Mouse (Mus musculus): ENCODE measurements at regions not wholly inside any gene's neighbourhood (a gene's known extent, or its start where the extent isn't known, plus 50 kb on each side); places are given as distances from the start of the nearest gene placed in this dataset.

DNA sequence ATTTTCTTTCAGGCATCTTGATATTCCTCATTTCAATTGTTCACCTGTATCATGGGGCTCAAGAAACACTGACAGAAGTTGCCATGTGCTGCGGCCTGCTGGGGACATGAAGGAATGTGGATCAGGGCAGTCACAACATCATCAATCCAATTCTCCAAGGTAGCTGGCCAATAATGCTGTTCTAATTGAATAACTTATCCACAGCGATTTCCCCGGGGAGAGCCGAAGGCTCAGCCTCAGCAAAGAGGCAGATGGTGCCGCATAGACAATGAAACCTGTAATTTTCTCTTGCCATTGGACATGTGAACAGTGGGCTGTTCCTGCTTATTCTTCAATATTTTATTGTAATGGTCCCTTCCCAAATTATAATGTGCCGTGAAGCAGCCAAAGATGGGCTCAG is 429.1 kb upstream of the Klf12 start:
- no peaks in the 10 kb centered on the region for H3K4me1 ChIP-seq (replicated peaks)

GRCm38 (mm10) chr14:100665361-100665955 is 381.0 kb upstream of the Klf12 start:
- H3K9ac ChIP-seq, result no peak overlapping the region
- no peaks in the 10 kb centered on the region for H3K27me3 ChIP-seq
- no peak overlapping the region for H3K4me2 ChIP-seq
- H3K4me3 ChIP-seq (replicated peaks), result no peak overlapping the region
- no peaks in the 10 kb centered on the region for H3K36me3 ChIP-seq (replicated peaks)
- H3K9me3 ChIP-seq (replicated peaks), result no peaks in the 10 kb centered on the region
- ATAC-seq (ENCODE audit: insufficient read depth), result no peak
- no peaks in the 10 kb centered on the region for H3K4me1 ChIP-seq (replicated peaks)
- 49% methylated on average over 9 of the region's 9 CpGs for WGBS (ENCODE audit: insufficient replicate concordance)
- no peak overlapping the region for H3K27ac ChIP-seq (replicated peaks)

More for the DNA sequence above, 429.1 kb upstream of the Klf12 start:
- Histone ChIP-seq H3K9me3 (replicated peaks) (no peaks in the 10 kb centered on the region), H3K27me3 (no peaks in the 10 kb centered on the region), H3K36me3 (replicated peaks) (no peaks in the 10 kb centered on the region), H3K4me3 (replicated peaks) (no peak overlapping the region), H3K4me2 (no peak overlapping the region), H3K9ac (no peak overlapping the region), H3K27ac (replicated peaks) (no peak overlapping the region)
- 80% methylated on average over 6 of the region's 6 CpGs for WGBS (ENCODE audit: insufficient replicate concordance)
- no peak for ATAC-seq (ENCODE audit: insufficient read depth)

GRCm38 (mm10) chr14:100664180-100664579 is 379.7 kb upstream of the Klf12 start:
- no peaks in the 10 kb centered on the region for H3K9me3 ChIP-seq (replicated peaks)
- WGBS (ENCODE audit: insufficient replicate concordance), result 44% methylated on average over 3 of the region's 3 CpGs
- H3K4me2 ChIP-seq, result no peak overlapping the region
- no peaks in the 10 kb centered on the region for H3K4me1 ChIP-seq (replicated peaks)
- no peak overlapping the region for H3K4me3 ChIP-seq (replicated peaks)
- no peak overlapping the region for H3K9ac ChIP-seq
- H3K27ac ChIP-seq (replicated peaks), result no peak overlapping the region
- ATAC-seq (ENCODE audit: insufficient read depth), result no peak
- no peaks in the 10 kb centered on the region for H3K36me3 ChIP-seq (replicated peaks)
- H3K27me3 ChIP-seq, result no peaks in the 10 kb centered on the region

- no peak for ATAC-seq (ENCODE audit: insufficient read depth)
- 28% methylated on average over 2 of the region's 2 CpGs for WGBS (ENCODE audit: insufficient replicate concordance)
- H3K27ac ChIP-seq (replicated peaks), result no peak overlapping the region
- H3K27me3 ChIP-seq, result no peaks in the 10 kb centered on the region
- no peaks in the 10 kb centered on the region for H3K36me3 ChIP-seq (replicated peaks)
- H3K4me2 ChIP-seq, result no peak overlapping the region
- no peak overlapping the region for H3K9ac ChIP-seq
- no peaks in the 10 kb centered on the region for H3K9me3 ChIP-seq (replicated peaks)
- H3K4me1 ChIP-seq (replicated peaks), result no peaks in the 10 kb centered on the region
- no peak overlapping the region for H3K4me3 ChIP-seq (replicated peaks)
These were observed 357.6 kb upstream of the Klf12 start for GRCm38 (mm10) chr14:100642076-100642475.

DNA sequence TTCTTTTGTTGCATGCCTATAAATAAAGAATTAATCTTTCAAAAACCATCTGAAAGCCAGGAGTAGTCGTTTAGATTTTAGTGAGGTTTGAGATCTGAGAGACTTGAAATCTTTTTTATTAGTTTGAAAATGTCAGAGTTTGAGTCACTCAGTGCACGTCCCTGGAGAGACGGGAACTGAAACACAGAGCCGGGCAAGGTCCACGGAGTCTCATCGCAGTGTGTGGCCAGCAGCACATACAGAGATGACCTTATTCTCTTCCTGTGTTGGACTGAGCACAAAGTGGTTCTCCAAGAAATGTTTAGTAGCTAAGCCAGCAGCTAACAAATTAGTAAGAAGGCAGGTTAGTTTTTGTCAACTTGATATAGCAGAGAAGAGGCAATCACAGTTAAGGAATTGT is 350.0 kb upstream of the Klf12 start:
- 64% methylated on average over 6 of the region's 6 CpGs for WGBS (ENCODE audit: insufficient replicate concordance)
- Histone ChIP-seq H3K27me3 (no peaks in the 10 kb centered on the region), H3K4me1 (replicated peaks) (no peaks in the 10 kb centered on the region), H3K9ac (no peak overlapping the region), H3K27ac (replicated peaks) (no peak overlapping the region), H3K9me3 (replicated peaks) (no peaks in the 10 kb centered on the region), H3K4me2 (no peak overlapping the region), H3K4me3 (replicated peaks) (no peak overlapping the region), H3K36me3 (replicated peaks) (no peaks in the 10 kb centered on the region)
- ATAC-seq (ENCODE audit: insufficient read depth), result no peak

DNA sequence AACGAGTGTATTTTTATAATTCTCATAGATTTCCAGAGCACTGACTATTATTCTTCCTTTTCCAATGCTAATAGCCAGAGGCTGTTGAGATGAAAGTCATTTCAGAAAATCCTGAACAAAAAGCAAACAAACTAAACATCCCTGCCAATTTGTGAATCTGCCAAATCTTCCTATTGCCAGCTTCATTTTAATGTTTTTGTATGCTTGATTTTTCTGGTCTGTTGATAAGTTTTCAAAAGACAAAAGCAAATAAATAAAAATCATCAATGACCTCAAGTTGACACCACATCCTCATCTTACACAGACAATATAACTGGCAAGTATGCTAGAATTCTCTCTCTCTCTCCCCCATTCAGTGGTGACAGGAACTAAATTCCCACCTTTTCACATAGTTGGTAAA is 347.2 kb upstream of the Klf12 start:
- Histone ChIP-seq H3K4me3 (replicated peaks) (no peak overlapping the region), H3K9me3 (replicated peaks) (no peaks in the 10 kb centered on the region), H3K27ac (replicated peaks) (no peak overlapping the region), H3K4me2 (no peak overlapping the region), H3K27me3 (no peaks in the 10 kb centered on the region), H3K36me3 (replicated peaks) (no peaks in the 10 kb centered on the region), H3K9ac (no peak overlapping the region), H3K4me1 (replicated peaks) (no peaks in the 10 kb centered on the region)
- WGBS (ENCODE audit: insufficient replicate concordance), result 49% methylated on average over 1 of the region's 1 CpGs
- ATAC-seq (ENCODE audit: insufficient read depth), result no peak

GRCm38 (mm10) chr14:100630197-100630596 is 345.7 kb upstream of the Klf12 start:
- Histone ChIP-seq H3K27me3 (no peaks in the 10 kb centered on the region), H3K4me3 (replicated peaks) (no peak overlapping the region), H3K27ac (replicated peaks) (no peak overlapping the region), H3K4me2 (no peak overlapping the region), H3K36me3 (replicated peaks) (no peaks in the 10 kb centered on the region), H3K9me3 (replicated peaks) (no peaks in the 10 kb centered on the region), H3K9ac (no peak overlapping the region), H3K4me1 (replicated peaks) (no peaks in the 10 kb centered on the region)
- no peak for ATAC-seq (ENCODE audit: insufficient read depth)
- 46% methylated on average over 6 of the region's 6 CpGs for WGBS (ENCODE audit: insufficient replicate concordance)

GRCm38 (mm10) chr14:100627523-100627922 is 343.0 kb upstream of the Klf12 start:
- no peaks in the 10 kb centered on the region for H3K27me3 ChIP-seq
- 51% methylated on average over 2 of the region's 2 CpGs for WGBS (ENCODE audit: insufficient replicate concordance)
- H3K36me3 ChIP-seq (replicated peaks), result no peaks in the 10 kb centered on the region
- no peak for ATAC-seq (ENCODE audit: insufficient read depth)
- H3K4me2 ChIP-seq, result no peak overlapping the region
- H3K27ac ChIP-seq (replicated peaks), result no peak overlapping the region
- no peak overlapping the region for H3K4me3 ChIP-seq (replicated peaks)
- H3K4me1 ChIP-seq (replicated peaks), result no peaks in the 10 kb centered on the region
- no peak overlapping the region for H3K9ac ChIP-seq
- H3K9me3 ChIP-seq (replicated peaks), result no peaks in the 10 kb centered on the region

GRCm38 (mm10) chr14:100619656-100620030 is 335.2 kb upstream of the Klf12 start:
- no peak overlapping the region for H3K9ac ChIP-seq
- H3K9me3 ChIP-seq (replicated peaks), result no peaks in the 10 kb centered on the region
- H3K4me2 ChIP-seq, result no peak overlapping the region
- H3K27ac ChIP-seq (replicated peaks), result no peak overlapping the region
- H3K4me3 ChIP-seq (replicated peaks), result no peak overlapping the region
- WGBS (ENCODE audit: insufficient replicate concordance), result 41% methylated on average over 1 of the region's 1 CpGs
- H3K36me3 ChIP-seq (replicated peaks), result no peaks in the 10 kb centered on the region
- H3K4me1 ChIP-seq (replicated peaks), result no peaks in the 10 kb centered on the region
- no peaks in the 10 kb centered on the region for H3K27me3 ChIP-seq
- ATAC-seq (ENCODE audit: insufficient read depth), result no peak

GRCm38 (mm10) chr14:100618793-100619655 is 334.5 kb upstream of the Klf12 start:
- Histone ChIP-seq H3K9me3 (replicated peaks) (no peaks in the 10 kb centered on the region), H3K4me3 (replicated peaks) (no peak overlapping the region), H3K4me1 (replicated peaks) (no peaks in the 10 kb centered on the region), H3K4me2 (no peak overlapping the region), H3K27ac (replicated peaks) (no peak overlapping the region), H3K36me3 (replicated peaks) (no peaks in the 10 kb centered on the region), H3K27me3 (no peaks in the 10 kb centered on the region), H3K9ac (no peak overlapping the region)
- no peak for ATAC-seq (ENCODE audit: insufficient read depth)
- WGBS (ENCODE audit: insufficient replicate concordance), result 62% methylated on average over 12 of the region's 12 CpGs

- Histone ChIP-seq H3K36me3 (replicated peaks) (no peaks in the 10 kb centered on the region), H3K4me1 (replicated peaks) (no peaks in the 10 kb centered on the region), H3K4me3 (replicated peaks) (no peak overlapping the region), H3K9ac (no peak overlapping the region), H3K27me3 (no peaks in the 10 kb centered on the region), H3K27ac (replicated peaks) (no peak overlapping the region), H3K9me3 (replicated peaks) (no peaks in the 10 kb centered on the region), H3K4me2 (no peak overlapping the region)
- no peak for ATAC-seq (ENCODE audit: insufficient read depth)
- 59% methylated on average over 1 of the region's 1 CpGs for WGBS (ENCODE audit: insufficient replicate concordance)
These were observed 325.7 kb upstream of the Klf12 start for GRCm38 (mm10) chr14:100610017-100610760.
